10 mouse cellular contexts compared by ENCODE assay signal in the genomic region with DNA sequence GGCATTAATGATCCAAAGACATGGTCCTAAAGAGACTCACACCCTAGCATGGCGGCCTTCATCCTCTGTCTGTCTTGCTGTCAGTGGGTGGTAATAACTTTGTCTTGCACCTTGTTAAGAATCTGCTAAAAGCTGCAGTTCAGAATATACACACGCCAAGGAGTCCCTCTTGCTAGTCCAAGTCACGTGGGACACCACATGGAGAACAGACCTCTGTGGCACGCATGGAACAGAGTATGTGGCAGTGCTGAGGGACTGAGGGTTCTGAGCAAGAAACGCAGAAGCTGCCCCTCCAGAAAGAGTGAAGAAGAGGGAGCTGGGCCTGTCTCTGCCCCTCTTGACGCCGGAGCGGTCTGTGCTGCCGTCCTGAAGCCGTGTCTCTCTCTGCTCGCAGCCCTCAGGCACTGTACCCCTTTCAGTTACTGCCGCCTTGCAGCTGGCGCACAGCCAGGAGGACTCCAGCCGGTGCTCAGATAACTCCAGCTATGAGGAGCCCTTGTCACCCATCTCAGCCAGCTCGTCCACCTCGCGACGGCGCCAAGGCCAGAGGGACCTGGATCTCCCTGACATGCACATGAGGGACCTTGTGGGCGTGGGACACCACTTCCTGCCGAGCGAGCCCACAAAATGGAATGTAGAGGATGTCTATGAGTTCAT. TPM values are rescaled to one million over a fixed set of nuclear protein-coding genes. Genes with fewer than 3 reads are reported as not detected.
A peak's percentile ranks its signal among the peaks of the same experiment; 100 is the strongest.
DNase-seq lines count a peak whose midpoint lies in the region; ATAC-seq and TF ChIP-seq lines count a peak whose summit lies in the region.
"Had no signal": no experiment of that assay in that cellular context is flagged by ENCODE, and none has a peak within 500 bp of the region (broad histone marks: within the 10 kb centered on the region; RNA-seq: fewer than 3 reads in every experiment).

No protein-coding gene starts in this region.

- no peak overlapping the region for H3K4me3 ChIP-seq in heart, embryonic 11.5 days (ENCODE audit: low read depth, low read length)
- H3K4me3 ChIP-seq in midbrain, postnatal 0 days (ENCODE audit: low read depth, low read length), result no peak overlapping the region
- no peak overlapping the region for H3K4me3 ChIP-seq in midbrain, embryonic 16.5 days (ENCODE audit: low read depth, low read length)
- no peak overlapping the region for H3K4me3 ChIP-seq in myocyte
- H3K4me3 ChIP-seq: limb, embryonic 15.5 days had no signal

- peaks cover 10% of the 10 kb centered on the region; the same call in 1 of the 2 replicates for H3K4me1 ChIP-seq in heart, embryonic 11.5 days (ENCODE audit: control insufficient read depth, insufficient read depth, low read length)
- no peaks in the 10 kb centered on the region for H3K4me1 ChIP-seq in midbrain, postnatal 0 days (ENCODE audit: insufficient read depth, low read length)
- no peaks in the 10 kb centered on the region for H3K4me1 ChIP-seq in midbrain, embryonic 16.5 days (ENCODE audit: control insufficient read depth, insufficient read depth, low read length)

- peak; percentile 68 for DNase-seq in adrenal gland, adult 2 months
- DNase-seq in adrenal gland, adult 18-20 months (ENCODE audit: low spot score in 2 of 2), result no peak
- DNase-seq in heart, postnatal 10 days, result peak; percentile 49 to 51
- DNase-seq in midbrain, postnatal 0 days (ENCODE audit: low spot score), result no peak
- DNase-seq in urinary bladder, adult 18-20 months (ENCODE audit: low spot score in 2 of 2), result no peak

- H3K27ac ChIP-seq in heart, embryonic 11.5 days (ENCODE audit: low read depth, low read length), result no peak overlapping the region; the same call in 1 of the 2 replicates
- H3K27ac ChIP-seq in midbrain, postnatal 0 days (ENCODE audit: low read depth, low read length), result 0 out of 2 replicates have a peak overlapping the region, but pooled peaks have one; percentile 18
- no peak overlapping the region for H3K27ac ChIP-seq in midbrain, embryonic 16.5 days (ENCODE audit: low read length)
- H3K27ac ChIP-seq: limb, embryonic 15.5 days; macrophage had no signal

- H3K36me3 ChIP-seq in heart, embryonic 11.5 days (ENCODE audit: control insufficient read depth, insufficient read depth, low read length), result peaks cover 64% of the 10 kb centered on the region
- peaks cover 90% of the 10 kb centered on the region for H3K36me3 ChIP-seq in midbrain, postnatal 0 days (ENCODE audit: insufficient read depth, low read length)
- H3K36me3 ChIP-seq in midbrain, embryonic 16.5 days (ENCODE audit: control insufficient read depth, insufficient read depth, low read length), result peaks cover 65% of the 10 kb centered on the region
- peaks cover 46% of the 10 kb centered on the region for H3K36me3 ChIP-seq in myocyte (ENCODE audit: control insufficient read depth, insufficient read depth)

- H3K9me3 ChIP-seq in heart, embryonic 11.5 days (replicated peaks; ENCODE audit: control insufficient read depth, low read length), result no peaks in the 10 kb centered on the region
- H3K9me3 ChIP-seq in midbrain, postnatal 0 days (ENCODE audit: low read length), result no peaks in the 10 kb centered on the region
- no peaks in the 10 kb centered on the region for H3K9me3 ChIP-seq in midbrain, embryonic 16.5 days (replicated peaks; ENCODE audit: control insufficient read depth, low read length, poor library complexity, severe bottlenecking)
- H3K9me3 ChIP-seq: limb, embryonic 15.5 days had no signal

- H3ac ChIP-seq in myocyte (ENCODE audit: control insufficient read depth, insufficient read length), result no peak overlapping the region

- 74% methylated on average over 22 of the region's 22 CpGs for WGBS in heart, embryonic 11.5 days (ENCODE audit: insufficient replicate concordance)
- 73% methylated on average over 22 of the region's 22 CpGs for WGBS in midbrain, postnatal 0 days
- 83% methylated on average over 22 of the region's 22 CpGs for WGBS in midbrain, embryonic 16.5 days

- TF ChIP-seq POLR2A in myocyte (IDR thresholded peaks at IDR 0.05; ENCODE audit: insufficient read length, low read depth), result no peak

- peaks cover 8% of the 10 kb centered on the region for H3K79me2 ChIP-seq in myocyte (ENCODE audit: control insufficient read depth, insufficient read depth)

- H3K9ac ChIP-seq in heart, embryonic 11.5 days (ENCODE audit: low read depth, low read length), result no peak overlapping the region
- no peak overlapping the region for H3K9ac ChIP-seq in midbrain, postnatal 0 days (replicated peaks; ENCODE audit: low read length, poor library complexity, severe bottlenecking)
- no peak overlapping the region for H3K9ac ChIP-seq in midbrain, embryonic 16.5 days (ENCODE audit: low read depth, low read length)
- H3K9ac ChIP-seq: limb, embryonic 15.5 days had no signal

- no peak for ATAC-seq in heart, embryonic 11.5 days (replicated peaks; ENCODE audit: insufficient number of reproducible peaks, low FRiP score, low TSS enrichment)
- no peak for ATAC-seq in midbrain, postnatal 0 days (ENCODE audit: low FRiP score)
- no peak for ATAC-seq in midbrain, embryonic 16.5 days

- H3K4me2 ChIP-seq in heart, embryonic 11.5 days, result no peak overlapping the region
- H3K4me2 ChIP-seq in midbrain, postnatal 0 days (ENCODE audit: low read depth, low read length, poor library complexity, severe bottlenecking), result no peak overlapping the region
- no peak overlapping the region for H3K4me2 ChIP-seq in midbrain, embryonic 16.5 days (ENCODE audit: low read length)
- H3K4me2 ChIP-seq in myocyte (ENCODE audit: low read depth), result no peak overlapping the region
- H3K4me2 ChIP-seq: limb, embryonic 15.5 days had no signal

- H3K27me3 ChIP-seq in heart, embryonic 11.5 days (ENCODE audit: control insufficient read depth, insufficient read depth, low read length), result no peaks in the 10 kb centered on the region
- no peaks in the 10 kb centered on the region for H3K27me3 ChIP-seq in midbrain, postnatal 0 days (ENCODE audit: insufficient read depth, low read length)
- H3K27me3 ChIP-seq in midbrain, embryonic 16.5 days (ENCODE audit: control insufficient read depth, insufficient read depth, low read depth, low read length), result no peaks in the 10 kb centered on the region
- no peaks in the 10 kb centered on the region for H3K27me3 ChIP-seq in myocyte (ENCODE audit: control insufficient read depth, insufficient read depth, insufficient read length)
- H3K27me3 ChIP-seq: limb, embryonic 15.5 days had no signal

- intact Hi-C loops in heart, postnatal 10 days (cut with DNase I), result no loop called here

- no peak for TF ChIP-seq CTCF in midbrain, postnatal 0 days (IDR thresholded peaks at IDR 0.05)

TF ChIP-seq in myocyte, 11 proteins besides CTCF, POLR2A, EP300 and RAD21:
- TF ChIP-seq POLR2AphosphoS2 (IDR thresholded peaks at IDR 0.05; ENCODE audit: insufficient read length, low read depth) (peak; percentile 33), TCF3 (IDR thresholded peaks at IDR 0.05; ENCODE audit: insufficient read length, low read depth) (no peak)

RNA-seq across cellular contexts. Expression of a gene that starts 7.4 kb away (rescaled TPM):
- total RNA-seq in adrenal gland, adult 2 months (2021), result under 1 TPM; 0.20 to 0.21 TPM
- 0.51 and 0.60 TPM in 2 replicates for polyA plus RNA-seq in adrenal gland, adult 2 months (2012; rRNA removed)
- under 1 TPM; 0.17 to 0.42 TPM for total RNA-seq in adrenal gland, adult 18-20 months (2021)
- under 1 TPM; 0.12 to 0.29 TPM for total RNA-seq in heart, postnatal 10 days (2021)
- 0.11 and 0.20 TPM in 2 replicates for polyA plus RNA-seq in heart, embryonic 11.5 days (2014; fragmentation: Nextera tagmentation; extraction: Ambion mirVana)
- 0.19 and 0.38 TPM in 2 replicates for total RNA-seq in midbrain, postnatal 0 days (2014; rRNA removed)
- 0.05 TPM in 1 of 2 replicates, not detected in the other for polyA plus RNA-seq in midbrain, postnatal 0 days (2015; fragmentation: Nextera tagmentation; extraction: Ambion mirVana)
- polyA plus RNA-seq in midbrain, embryonic 16.5 days (2015; fragmentation: Nextera tagmentation; extraction: Ambion mirVana), result 0.14 and 0.29 TPM in 2 replicates
- 0.13 TPM for polyA plus RNA-seq in myocyte (2012; fragmentation: generic; extraction: Trizol)
- polyA plus RNA-seq: macrophage had no signal

RNA-seq across cellular contexts. Expression of a gene that starts 58.1 kb away (rescaled TPM):
- 10 to 100 TPM; 21.2 to 28.2 TPM for total RNA-seq in adrenal gland, adult 2 months (2021)
- 57.7 and 66.7 TPM in 2 replicates for polyA plus RNA-seq in adrenal gland, adult 2 months (2012; rRNA removed)
- total RNA-seq in adrenal gland, adult 18-20 months (2021), result 10 to 100 TPM; 16.0 to 17.5 TPM
- 10 to 100 TPM; 26.9 to 28.1 TPM for total RNA-seq in heart, postnatal 10 days (2021)
- 21.0 and 21.3 TPM in 2 replicates for polyA plus RNA-seq in heart, embryonic 11.5 days (2014; fragmentation: Nextera tagmentation; extraction: Ambion mirVana)
- total RNA-seq in midbrain, postnatal 0 days (2014; rRNA removed), result 26.7 and 33.3 TPM in 2 replicates
- 24.8 and 27.0 TPM in 2 replicates for polyA plus RNA-seq in midbrain, postnatal 0 days (2015; fragmentation: Nextera tagmentation; extraction: Ambion mirVana)
- polyA plus RNA-seq in midbrain, embryonic 16.5 days (2015; fragmentation: Nextera tagmentation; extraction: Ambion mirVana), result 30.8 and 32.8 TPM in 2 replicates
- 12.0 TPM for polyA plus RNA-seq in myocyte (2012; fragmentation: generic; extraction: Trizol)

Comparison
In these comparisons a context has a peak if more than half of its experiments do, and no peak if none do; other contexts are left out.
1. DNase-seq: peak in adrenal gland, adult 2 months (single experiment) and heart, postnatal 10 days (2 of 2); none in adrenal gland, adult 18-20 months (0 of 2), midbrain, postnatal 0 days (single experiment) and urinary bladder, adult 18-20 months (0 of 2).